Mouse (Mus musculus) left cerebral cortex, adult 9 months (tissue): ENCODE measurements around the gene Rbfox1.

ENCODE experiments used
- DNase-seq, 2 experiments: peaks; one replicate each; pipeline ENCODE4 v3.0.0; 2022; ENCODE audit warnings: low spot score in 2 of 2

Rbfox1 gene

GRCm38 (mm10) chr16:7005478-7005877 lies 1120.3 kb downstream of the Rbfox1 start:
- DNase-seq, result peak in 1 of 2 experiments; percentile 68

GRCm38 (mm10) chr16:7017310-7017709 lies 1132.2 kb downstream of the Rbfox1 start:
- DNase-seq, result no peak

- DNase-seq, result no peak
These were observed 1149.1 kb downstream of the Rbfox1 start for GRCm38 (mm10) chr16:7034231-7034630.

- no peak for DNase-seq
These were observed 1151.4 kb downstream of the Rbfox1 start for GRCm38 (mm10) chr16:7036566-7036965.

- DNase-seq, result no peak
These were observed 1151.8 kb downstream of the Rbfox1 start for GRCm38 (mm10) chr16:7036988-7037387.

GRCm38 (mm10) chr16:7038639-7039260 lies 1153.6 kb downstream of the Rbfox1 start:
- DNase-seq, result no peak

GRCm38 (mm10) chr16:7039404-7040367 lies 1154.5 kb downstream of the Rbfox1 start:
- DNase-seq, result no peak

- no peak for DNase-seq
These were observed 1155.5 kb downstream of the Rbfox1 start for GRCm38 (mm10) chr16:7040691-7041090.

- no peak for DNase-seq
These were observed 1162.3 kb downstream of the Rbfox1 start for GRCm38 (mm10) chr16:7047421-7047820.

- DNase-seq, result peak in 1 of 2 experiments; percentile 64
These were observed 1164.2 kb downstream of the Rbfox1 start for GRCm38 (mm10) chr16:7049162-7049971.

- DNase-seq, result no peak
These were observed 1165.8 kb downstream of the Rbfox1 start for GRCm38 (mm10) chr16:7050945-7051344.

- no peak for DNase-seq
These were observed 1166.8 kb downstream of the Rbfox1 start for GRCm38 (mm10) chr16:7051991-7052390.

GRCm38 (mm10) chr16:7052408-7052807 lies 1167.3 kb downstream of the Rbfox1 start:
- DNase-seq, result no peak

- no peak for DNase-seq
These were observed 1172.6 kb downstream of the Rbfox1 start for GRCm38 (mm10) chr16:7057789-7058188.

- no peak for DNase-seq
These were observed 1173.4 kb downstream of the Rbfox1 start for GRCm38 (mm10) chr16:7058556-7058955.

- no peak for DNase-seq
These were observed 1174.4 kb downstream of the Rbfox1 start for GRCm38 (mm10) chr16:7059596-7059995.

GRCm38 (mm10) chr16:7060864-7061263 lies 1175.7 kb downstream of the Rbfox1 start:
- no peak for DNase-seq

GRCm38 (mm10) chr16:7062512-7062911 lies 1177.4 kb downstream of the Rbfox1 start:
- DNase-seq, result no peak

- DNase-seq, result no peak
These were observed 1182.0 kb downstream of the Rbfox1 start for GRCm38 (mm10) chr16:7067109-7067508.

GRCm38 (mm10) chr16:7069599-7069998 lies 1184.4 kb downstream of the Rbfox1 start:
- DNase-seq, result no peak

GRCm38 (mm10) chr16:7074786-7075185 lies 1189.6 kb downstream of the Rbfox1 start:
- DNase-seq, result no peak

- no peak for DNase-seq
These were observed 1190.6 kb downstream of the Rbfox1 start for GRCm38 (mm10) chr16:7075749-7076148.
